Mouse (Mus musculus) embryo, embryonic 11 days (tissue): Measurements from ENCODE around the gene Mug2.
"Not testable (repeated sequence)": the region's sequence is repeated elsewhere in the genome, so short reads cannot be mapped to it uniquely, and the experiment has no call there.

Source experiments
- DNase-seq: peaks from one replicate; pipeline ENCODE4 v3.0.0-alpha.2; 2015

The Mug2 gene

DNA sequence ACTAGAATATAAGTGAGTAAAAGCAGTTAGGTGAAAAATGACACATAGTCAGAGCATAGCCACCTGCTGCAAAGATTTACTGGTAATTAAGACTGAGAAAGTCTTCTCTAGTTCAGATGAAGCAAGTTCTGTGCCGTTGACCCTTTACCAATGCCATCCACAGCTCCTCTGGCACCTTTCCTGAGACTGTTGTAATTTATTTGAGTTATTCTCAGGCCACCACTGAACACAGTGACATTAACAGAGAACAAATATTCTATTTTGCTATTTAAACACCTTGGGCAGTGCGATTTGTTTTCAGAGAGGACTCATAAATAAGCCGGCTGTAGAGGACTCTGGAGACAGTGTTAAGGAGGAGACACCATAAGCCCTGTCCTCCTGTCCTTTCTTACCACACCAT, at the start of gene Mug2:
Gene Mug2 (plus strand): TSS at position 301 of the 400 bp plus-strand sequence.
- not testable (repeated sequence) for DNase-seq

DNA sequence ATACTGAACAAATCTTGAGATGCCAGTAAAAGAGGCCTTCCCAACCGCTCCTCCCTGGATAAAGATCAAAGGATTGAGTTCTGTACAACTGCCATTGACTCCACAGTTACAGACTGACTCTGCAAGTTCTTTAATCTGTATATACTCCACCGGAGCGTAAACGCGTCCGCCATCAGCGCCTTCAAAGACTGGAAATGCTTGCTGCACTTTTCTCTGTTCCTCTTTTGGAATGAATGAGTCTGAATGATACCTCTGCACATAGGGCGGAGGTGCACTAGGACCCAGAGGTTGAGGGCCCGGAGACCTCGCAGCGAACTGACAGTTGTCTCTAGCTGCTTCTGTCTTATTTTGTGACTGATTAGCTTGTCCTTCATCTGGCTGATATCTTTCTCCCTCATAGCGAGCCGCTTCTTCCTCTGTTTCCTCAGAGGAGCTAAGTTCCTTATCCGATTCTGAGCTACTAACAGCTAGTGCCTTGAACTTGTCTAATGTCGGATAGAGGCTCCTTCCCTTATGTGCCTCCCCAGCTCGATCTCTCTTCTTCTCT, 48.7 kb upstream of the Mug2 start:
- DNase-seq: not testable (repeated sequence)

DNA sequence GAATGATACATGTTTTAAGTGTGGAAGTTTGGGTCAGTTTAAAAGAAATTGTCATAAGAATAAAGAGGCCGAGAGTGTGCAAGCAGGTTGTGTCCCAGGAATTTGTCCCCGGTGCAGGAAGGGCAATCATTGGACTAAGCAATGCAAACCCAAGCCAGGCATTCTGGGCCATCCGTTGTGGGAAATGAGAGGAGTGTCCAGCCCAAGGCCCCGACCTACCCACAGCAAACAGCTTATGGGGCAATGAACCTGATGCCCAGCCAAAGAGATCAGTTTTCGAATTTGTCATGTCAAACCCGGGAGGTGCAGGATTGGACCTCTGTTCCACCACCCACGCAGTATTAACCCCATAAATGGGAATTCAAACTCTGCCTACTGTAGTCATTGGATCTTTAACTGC, 30.9 kb upstream of the Mug2 start:
- DNase-seq: no peak

DNA sequence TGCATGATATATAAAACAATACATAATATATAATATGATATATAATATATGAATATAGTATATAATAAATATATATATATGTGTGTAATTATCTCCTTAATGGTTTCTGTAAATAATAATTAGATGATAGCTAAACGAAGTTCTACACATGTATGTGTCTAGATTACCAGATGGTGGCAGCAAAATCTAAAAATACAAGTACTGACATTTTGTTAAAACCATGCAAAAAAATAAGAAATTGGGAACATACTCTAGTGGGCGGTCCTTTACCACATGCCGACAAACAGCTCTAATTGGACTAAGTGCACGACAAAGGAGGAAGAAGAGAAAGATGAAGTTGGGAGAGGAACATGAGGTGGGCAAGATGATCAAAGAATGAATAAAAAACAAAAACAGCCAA, 94.3 kb downstream of the Mug2 start:
- DNase-seq: no peak

DNA sequence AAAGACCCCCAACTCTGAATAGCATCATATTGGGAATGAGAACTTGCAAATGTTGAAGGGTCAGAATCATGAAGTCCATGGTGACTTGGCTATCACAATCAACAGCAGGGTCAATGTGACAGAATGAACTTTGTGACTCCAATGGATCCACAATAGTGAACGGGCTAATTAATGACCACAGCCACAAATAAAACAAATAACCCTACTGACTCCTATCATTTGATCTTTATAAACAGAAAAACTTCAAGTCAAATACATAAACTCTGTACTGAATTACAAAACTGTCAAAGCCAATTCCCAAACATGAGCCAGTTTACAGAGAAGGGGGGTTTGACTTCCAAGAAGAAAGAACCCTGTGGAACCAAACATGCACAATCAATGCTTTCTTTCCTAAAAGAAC, 95.1 kb downstream of the Mug2 start:
- DNase-seq: no peak

DNA sequence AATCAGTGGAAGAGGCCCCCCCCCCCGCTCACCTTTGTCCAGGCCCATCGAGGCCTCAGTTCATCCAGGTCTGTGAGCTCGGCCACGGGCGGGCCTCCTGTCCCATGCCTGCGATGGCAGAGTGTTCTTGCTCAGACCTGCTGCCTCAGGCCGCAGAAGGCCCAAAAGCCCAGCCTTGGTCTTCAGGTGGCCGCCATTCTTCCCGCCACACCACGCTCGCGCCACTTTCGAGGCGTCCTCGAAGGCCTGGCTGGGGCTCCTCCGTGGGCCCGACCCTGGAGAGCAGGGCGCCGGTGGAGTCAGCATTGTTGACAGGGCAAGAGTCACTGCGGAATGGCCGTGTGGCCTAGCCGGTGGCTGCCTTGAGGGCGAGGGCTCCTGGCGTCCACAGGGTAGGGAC, 110.4 kb downstream of the Mug2 start:
- DNase-seq: no peak

DNA sequence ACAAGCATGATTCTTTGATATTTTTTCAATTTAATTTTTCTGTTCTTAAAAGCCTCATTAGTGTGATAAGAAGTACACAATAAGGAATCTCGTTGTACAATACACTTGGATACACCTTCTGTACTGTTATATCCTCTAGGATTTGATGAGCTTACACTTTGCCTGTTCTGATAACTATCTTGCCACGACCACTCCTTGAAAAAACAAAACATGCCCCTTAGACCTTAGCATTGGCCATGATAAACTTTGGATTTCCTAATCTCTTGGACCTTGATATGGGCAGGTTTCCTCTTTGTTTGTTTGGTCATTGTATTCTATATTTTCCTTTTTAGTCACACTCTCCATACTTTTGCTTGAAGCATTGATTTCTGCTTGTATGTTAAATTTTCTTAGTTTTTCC, 123.0 kb downstream of the Mug2 start:
- DNase-seq: no peak
